Mouse (Mus musculus): ENCODE results near the gene Gm20388.

The Gm20388 gene

DNA sequence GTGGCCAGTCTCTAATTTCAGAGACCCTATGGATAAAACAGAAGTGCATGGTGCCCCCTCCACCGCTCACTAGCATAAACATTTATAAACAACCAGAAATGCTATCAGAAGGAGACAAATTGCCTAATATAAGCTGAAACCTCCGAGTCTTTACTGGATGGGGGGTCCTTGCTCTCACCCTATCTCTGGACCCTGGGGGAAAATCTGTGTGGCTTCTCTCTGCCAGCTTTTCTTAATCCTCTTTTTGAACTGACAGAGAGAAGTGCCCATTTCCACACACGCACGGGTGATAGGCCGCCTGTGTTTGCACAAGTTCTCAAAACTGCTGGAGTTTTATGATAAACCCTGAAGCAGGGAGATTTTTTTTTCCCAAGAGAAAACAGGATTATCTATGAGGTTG is 3744.1 kb downstream of the Gm20388 start:
- peak in 1 of 2 experiments; percentile 17 for DNase-seq

DNA sequence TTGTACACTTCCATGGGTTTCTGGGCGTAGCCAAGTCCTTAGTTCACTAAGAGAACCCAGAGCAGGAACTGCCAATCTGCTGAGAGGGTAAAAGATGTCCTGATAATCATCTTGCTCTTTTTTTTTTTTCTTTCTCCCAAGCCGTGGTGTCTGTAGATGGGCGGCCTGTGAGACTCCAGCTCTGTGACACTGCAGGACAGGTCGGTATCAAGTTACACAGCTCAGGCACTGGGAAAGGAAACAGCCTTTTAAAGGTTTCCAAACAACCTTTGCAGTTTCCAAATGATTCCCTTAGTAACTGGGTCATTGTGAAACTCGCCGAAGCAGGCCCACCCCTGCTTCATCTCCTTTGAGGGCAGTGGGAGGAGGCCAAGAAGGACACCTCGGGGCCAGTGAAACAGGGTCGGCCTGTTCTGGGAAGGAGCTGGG is 3744.7 kb downstream of the Gm20388 start:
- peak; percentile 21 for DNase-seq

DNA sequence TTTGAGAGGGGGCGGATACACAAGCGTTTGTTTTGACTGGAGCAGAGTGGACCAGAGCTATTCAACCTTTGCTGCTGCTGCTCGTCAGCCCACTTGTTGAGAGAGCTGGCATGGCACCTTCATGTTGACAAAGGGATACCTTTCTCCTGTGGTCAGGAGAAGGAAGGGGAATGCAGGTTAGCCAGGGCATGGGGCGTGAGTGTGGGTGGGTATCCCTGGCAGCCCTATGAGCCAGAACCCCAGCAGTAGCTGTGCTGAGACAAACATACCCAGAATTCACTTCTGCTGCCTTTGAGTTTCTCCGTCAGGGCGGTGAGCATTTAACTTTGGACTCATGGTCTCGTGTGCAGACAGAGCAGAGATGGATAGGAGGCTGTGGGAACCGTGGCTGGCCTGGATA is 3747.2 kb downstream of the Gm20388 start:
- DNase-seq, result no peak

DNA sequence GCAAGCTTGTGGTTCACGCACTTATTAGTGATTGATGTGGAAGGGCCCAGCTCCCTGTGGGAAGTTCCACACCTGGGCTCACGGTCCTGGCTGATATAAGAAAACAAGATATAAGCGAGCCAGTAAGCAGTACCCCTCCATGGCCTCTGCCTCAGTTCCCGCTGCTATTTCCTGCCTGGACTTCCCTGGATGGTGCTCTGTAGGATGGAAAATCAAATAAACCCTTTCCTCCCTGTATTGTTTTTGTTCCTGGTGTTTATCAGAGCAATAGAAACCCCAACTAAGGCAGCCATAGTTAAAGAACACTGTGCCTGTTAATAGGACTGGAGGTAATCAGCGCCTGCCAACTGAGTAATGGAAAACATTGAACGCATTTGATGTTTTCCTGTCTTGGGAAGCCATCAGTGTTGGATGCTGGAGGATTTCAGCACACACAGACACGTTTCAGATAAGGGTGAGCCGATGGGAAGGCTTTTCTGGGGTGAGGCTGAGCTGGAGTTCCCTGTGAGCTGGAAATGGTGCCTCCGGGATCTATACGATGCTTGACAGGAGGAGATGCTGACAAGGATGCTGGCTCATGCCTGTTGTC is 3748.9 kb downstream of the Gm20388 start:
- no peak for DNase-seq

DNA sequence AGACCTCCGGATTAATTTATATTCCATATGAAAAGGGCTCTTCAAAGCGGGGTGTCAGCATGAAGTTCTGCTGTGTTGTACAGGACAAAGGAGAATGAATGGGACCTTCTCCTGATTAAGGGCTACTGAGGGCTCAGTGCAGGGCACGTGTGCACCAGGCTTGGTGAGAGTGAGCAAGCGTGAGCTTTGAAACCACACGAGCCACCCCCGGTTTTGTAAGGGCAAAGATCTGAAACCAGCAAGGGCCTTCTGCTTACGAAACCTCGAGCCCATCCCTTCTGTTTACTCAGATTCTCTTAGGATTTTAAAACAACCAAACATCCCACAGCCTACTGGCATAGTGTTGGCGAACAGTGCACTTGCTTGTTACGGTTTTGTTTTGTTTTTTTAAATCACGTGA is 3750.9 kb downstream of the Gm20388 start:
- no peak for DNase-seq

DNA sequence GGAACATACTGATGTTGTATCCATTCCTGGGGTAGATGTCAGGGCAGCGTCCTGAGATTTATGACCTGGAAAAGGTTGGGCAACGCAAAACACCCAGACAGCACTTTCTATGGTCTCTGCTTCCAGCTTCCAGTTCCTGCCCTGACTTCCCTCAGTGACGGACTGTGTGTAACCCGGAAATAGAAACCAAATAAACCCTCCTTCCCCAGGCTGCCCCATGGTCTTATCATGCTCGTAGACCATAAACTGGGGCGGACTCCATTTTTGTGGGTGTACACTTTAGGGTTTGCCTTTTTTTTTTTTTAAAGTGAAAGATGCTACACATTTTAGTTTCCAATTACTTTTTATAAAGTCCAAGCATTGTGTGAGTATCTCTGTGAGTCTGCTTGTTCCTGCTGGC is 3754.9 kb downstream of the Gm20388 start:
- DNase-seq, result no peak

DNA sequence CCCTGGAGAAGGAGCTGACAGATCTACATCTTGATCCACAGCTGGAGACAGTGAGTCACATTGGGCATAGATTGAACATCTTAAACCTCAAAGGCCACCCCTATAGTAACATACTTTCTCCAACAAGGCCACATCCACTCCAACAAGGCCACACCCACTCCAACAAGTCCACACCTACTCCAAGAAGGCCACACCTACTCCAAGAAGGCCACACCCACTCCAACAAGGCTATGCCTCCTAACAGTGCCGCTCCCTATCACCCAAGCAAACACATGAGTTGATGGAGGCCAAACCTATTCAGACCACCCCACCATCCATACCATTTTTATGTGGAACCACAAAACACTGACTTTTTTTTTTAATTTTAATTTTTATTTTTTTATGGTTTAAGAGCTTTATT is 3756.2 kb downstream of the Gm20388 start:
- no peak for DNase-seq

DNA sequence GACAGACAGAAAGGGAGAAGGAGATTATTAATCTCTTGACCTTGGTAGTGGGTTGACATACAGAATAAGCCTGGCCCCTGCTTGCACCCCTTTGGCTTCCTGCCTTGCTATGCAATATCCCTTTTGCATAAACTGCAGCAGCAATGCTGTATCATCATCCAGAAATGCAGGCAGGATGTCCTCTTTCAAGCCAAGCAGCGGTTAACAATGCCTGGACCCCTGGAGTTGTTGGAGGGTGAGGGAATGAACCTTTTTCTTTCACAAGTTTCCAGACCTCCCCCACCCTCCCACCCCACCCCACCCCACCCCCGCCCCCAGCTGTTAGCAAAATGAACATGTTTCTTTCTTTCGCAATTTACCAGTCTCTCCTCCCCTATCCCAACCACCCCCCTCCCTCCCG is 3758.0 kb downstream of the Gm20388 start:
- DNase-seq, result no peak

DNA sequence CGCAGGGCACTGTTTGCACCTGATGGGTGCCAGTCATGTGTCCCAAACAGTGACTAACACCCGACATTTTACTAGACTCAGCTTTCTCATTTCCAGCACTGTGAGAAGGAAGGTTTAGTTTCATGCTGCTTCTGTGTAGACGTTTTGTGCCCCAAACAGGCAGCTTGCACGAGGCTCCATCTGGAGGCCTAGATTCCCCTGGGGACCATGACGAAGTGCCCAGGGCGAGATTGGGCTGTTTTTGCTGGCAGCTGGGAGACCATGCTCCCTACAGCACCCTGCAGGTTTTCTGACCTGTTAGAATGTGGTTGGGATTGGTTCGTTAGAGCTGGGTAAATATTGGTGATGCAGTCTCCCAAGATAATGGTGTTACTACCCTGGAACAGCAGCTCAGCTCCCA is 3760.1 kb downstream of the Gm20388 start:
- no peak for DNase-seq

DNA sequence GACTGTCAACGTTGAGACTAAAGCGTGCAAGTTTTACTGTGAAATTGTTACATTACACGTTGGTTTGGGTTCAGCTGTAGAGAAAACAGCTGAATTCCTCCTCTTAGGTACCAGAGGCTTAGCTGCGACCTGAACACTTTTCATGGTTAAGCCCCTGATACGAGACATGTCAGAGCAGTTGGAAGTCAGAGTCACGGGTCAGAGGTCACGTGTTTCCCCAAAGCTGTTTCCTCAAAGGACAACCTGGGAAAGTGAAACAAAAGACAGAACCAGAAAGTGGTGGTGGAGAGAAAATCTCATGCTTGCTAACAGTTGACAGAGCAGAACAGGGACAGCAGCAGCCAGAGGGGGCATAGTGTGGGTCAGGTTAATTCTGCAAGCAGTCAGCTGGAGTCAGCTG is 3760.8 kb downstream of the Gm20388 start:
- no peak for DNase-seq

DNA sequence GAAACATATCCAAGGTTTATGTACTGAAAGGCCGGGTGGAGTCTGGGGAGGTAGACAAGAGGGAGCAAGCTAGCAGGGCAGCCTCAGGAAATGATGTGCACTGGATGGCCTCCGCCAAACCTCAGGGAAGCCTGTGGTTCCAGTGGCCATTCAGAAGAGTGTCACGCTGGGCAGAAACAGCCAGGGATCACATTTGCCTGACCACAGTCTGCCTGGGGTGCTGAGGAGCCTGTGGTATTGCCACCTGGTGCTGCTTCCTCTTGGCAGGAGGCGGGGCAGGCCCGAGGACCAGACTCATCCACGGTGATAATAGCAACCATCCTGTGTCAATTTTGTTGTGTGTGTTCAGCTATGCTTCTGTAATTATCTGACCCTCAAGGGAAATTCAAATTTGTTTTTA is 3762.0 kb downstream of the Gm20388 start:
- DNase-seq, result no peak

DNA sequence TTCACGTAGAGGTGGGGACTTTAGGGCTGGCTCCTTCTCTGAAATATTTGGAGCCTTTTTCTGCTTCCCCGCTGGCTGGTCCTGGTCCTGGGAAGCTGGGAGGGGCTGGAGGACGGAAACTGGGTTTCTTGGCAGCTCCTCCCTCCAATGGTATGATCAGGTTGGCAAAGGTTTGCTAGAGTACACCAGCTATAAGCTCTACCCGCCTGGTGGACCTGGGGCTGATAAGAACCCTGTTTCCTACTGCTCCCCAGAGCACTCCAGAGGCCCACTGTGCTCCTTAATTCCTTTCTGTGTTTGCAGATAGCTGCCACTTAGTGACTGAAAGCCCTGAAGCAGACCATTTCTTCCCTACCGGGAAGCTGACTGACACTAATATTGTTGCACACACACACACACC is 3765.0 kb downstream of the Gm20388 start:
- no peak for DNase-seq

DNA sequence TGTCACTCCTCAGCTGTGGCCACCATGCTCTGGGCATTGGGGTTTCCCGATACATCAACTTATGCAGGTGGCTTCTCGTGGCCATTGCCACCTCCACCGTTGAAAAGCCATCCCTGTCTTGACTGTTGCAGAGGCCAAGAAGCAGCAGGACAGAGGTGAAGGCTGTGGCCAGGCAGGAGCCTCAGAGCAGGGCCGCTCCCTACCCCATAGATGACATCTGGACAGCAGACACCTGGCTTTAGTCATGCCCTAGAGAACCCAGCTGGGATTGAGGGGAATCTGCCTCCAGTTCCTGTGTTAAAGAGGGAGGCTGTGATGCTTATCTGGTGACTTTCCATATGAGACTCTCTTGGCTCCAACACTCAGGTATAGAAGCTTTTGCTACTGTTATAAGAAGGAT is 3767.7 kb downstream of the Gm20388 start:
- no peak for DNase-seq

DNA sequence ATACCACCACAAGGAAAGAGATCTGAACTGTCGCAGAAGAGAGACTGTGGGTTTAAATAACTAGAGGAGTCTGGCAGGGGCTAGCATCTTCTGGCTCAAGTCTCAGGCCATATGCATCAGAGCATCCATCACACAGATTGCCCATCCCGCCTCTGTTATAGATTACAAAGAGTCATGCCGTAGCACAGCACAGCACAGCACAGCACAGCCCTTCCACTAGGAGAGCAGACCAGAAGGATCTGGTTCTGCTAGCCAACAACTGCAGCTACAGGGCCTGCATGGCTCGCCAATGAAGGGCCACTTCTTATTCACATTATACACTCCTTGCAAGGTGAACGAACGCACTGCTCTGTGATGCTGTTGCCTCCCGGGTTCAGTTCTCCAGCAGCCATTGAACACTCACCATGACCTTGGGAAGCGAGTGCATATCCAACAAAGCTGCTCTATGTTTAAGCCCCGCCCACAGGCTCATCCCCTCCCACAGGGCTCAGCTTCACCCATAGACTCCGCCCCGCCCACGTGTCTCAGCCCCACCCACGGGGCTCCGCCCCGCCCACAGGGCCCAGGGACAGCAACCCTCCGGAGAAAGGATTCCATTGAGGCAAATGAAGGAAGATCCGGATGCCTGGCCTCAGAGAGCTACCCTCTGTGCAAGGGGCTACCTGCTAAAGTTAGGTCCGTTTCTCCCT is 3771.6 kb downstream of the Gm20388 start:
- peak in 1 of 2 experiments; percentile 31 for DNase-seq

DNA sequence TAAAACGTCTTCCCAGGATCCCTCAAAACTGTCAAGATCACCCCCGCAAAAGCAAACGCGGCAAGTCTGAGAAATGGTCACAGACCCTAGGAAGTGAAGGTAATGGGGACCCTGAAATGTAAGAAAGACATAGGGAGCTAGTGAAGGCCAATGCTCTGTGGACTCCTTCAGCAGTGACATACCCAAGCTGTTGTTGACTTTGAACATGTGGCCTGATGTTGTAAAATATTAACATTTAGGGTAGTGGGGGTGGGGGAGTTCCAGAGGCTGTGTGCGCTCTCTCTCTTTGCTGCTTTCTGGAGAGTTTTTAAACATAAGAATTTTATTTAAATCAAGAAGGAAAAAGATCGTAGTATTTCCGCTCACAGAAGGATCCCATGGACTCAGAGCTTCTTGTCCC is 3772.7 kb downstream of the Gm20388 start:
- DNase-seq, result no peak

DNA sequence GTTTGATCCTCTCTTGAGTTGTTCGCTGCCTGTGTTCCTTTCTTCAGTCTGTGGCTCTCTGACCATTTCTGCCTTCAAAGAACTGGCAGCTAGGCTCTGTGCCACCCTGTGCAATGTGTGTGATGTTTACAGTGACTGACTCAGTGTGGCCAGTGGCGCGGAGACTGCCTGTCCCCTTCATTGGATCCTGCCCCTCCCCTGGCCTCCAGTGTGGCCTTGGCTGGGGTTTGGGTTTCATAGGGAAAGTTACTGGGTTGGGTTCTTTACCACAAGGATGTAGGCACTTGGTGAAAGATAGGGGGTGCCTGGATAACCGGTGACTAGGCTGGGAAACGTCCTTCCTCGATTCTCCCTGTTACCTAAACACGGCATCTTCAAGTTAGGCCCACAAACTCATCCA is 3774.2 kb downstream of the Gm20388 start:
- no peak for DNase-seq

DNA sequence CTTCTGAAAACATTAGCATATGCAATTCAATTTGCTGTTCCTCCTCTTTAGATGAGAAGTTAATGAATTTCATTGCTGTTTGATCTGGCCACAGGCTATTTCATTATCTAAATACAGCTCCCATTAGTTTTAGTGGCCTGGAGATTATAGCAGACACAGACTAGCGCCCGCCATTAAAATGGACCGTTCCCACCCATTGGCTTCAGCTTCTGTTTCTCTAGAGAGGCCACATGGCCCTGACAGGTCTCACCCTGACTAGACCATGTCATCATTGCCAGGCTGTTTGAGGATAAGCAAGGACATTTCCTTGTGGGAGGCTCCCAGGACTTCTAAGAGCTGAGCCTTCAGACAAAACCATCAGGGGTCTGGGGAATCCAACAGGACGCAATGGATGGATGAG is 3774.8 kb downstream of the Gm20388 start:
- no peak for DNase-seq

DNA sequence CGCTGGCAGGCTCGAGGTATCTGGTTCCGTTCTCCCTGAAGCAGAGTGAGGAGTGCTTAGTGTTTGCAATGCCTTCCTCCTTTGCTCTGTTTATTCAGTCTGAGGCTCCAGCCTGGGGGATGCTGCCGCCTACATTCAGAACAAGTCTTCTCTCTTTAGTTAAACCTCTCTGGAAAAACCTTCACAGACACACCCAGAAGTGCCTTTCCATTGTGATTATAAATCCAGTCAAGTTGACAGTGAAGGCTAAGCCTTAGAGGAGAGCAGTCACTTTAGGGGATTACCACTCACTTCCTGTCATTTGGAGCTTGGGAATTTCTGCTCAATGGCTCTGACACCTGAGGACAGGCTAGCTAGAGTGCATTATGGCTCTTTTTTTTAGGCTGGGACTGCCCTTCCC is 3777.2 kb downstream of the Gm20388 start:
- no peak for DNase-seq

DNA sequence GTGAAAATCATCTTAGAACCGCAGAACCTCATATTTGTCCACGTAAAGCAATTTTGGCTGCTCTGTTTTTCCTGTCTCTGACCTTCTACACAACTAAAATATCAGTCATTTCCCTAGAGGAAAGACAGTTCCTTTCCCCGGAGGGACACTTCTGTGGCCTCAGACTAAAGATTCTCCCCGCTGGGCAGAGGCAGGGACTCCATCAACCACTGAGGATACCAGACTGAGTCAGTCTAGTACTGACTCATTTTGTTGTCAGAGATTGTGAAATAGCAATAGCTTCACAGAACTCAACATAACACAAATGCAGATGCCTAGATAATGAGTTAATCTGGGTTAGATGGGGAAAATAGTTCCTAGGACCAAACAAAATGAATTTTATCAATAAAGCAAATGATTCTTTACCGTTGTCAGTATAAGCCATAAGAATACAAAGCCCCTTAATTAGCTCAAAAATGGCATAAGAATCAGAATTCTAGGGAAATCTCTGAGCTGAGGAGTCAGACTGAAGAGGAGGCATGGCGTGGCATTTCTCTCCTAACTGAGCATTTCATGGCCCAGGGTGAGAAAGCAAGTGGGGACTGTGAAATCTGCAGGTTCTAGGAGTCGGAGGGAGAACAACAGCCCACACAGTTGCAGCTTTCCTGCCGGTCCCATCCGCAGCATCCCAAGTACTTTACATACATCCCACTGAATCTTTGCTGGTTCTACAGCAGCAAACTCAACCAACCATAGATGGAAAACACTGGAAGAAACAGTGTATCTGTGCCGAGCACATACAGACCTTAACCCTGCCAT is 3781.7 kb downstream of the Gm20388 start:
- DNase-seq, result no peak

DNA sequence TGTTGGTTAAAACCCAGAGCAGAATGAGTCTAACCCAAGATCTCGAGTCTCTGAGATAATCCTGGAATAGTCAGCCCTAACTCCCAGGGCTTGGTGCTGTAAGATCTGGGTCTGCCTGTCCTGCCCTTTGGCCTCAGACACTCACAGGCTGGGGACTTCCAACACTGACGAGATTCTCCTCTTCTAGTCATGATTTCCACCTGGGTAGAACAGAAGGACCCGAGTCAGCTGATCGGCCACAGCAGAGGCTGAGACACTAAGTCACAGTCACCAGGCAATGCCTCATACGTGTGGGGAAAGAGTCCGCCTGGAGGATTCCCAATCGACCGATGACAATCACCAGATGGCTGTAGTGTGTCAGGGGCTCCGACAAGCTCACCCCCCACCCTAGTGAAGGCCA is 3785.5 kb downstream of the Gm20388 start:
- DNase-seq, result no peak

DNA sequence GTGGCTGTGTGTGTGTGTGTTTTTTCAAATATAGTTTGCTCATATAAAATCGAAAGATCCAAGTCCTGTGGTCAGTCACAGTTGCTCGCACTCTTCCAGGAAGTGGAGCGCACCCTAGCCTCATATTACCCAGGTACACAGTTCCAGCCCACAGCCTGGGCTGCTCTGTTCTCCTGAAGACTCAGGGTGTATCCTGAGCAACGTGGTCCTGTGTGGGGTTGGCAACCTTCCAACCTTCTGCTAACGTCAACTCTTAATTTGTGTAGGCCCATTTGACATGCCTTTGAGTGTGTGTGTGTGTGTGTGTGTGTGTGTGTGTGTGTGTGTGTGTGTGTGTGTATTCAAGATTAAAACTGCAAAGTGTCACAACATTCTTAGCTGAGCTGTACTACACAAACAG is 3786.7 kb downstream of the Gm20388 start:
- peak in 1 of 2 experiments; percentile 20 for DNase-seq

DNA sequence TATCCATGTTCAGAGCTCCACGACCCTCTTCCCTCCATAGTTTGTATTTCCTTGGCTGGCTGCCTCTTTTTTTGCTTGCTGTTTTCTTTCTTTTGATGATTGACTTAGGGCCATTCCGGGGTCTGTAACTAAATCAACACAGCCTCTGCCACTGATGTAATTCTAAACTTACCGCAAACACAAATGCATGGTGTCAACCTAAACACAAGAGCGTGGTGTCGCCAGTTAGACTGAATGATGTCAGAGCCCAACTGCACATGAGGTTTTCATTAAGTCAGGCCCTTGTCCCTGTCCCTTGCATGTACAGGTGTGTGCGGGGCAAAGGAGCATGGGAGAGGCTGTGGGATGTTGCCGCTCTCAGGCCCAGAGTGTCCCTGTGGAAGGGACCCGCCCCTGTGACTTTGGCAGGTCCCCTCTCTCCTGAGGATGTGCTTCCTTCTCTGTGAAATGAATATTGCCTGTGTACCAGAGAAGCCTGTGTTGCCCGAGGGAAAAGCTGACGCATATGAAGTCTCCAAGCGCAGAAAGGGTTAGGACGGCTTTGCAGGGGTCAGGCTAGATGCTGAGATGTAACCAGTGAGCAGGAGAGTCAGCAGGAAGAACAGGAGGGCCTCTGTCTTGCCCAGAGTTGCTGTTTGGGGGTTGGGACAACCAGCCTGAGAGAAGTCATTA is 3789.9 kb downstream of the Gm20388 start:
- DNase-seq, result no peak

DNA sequence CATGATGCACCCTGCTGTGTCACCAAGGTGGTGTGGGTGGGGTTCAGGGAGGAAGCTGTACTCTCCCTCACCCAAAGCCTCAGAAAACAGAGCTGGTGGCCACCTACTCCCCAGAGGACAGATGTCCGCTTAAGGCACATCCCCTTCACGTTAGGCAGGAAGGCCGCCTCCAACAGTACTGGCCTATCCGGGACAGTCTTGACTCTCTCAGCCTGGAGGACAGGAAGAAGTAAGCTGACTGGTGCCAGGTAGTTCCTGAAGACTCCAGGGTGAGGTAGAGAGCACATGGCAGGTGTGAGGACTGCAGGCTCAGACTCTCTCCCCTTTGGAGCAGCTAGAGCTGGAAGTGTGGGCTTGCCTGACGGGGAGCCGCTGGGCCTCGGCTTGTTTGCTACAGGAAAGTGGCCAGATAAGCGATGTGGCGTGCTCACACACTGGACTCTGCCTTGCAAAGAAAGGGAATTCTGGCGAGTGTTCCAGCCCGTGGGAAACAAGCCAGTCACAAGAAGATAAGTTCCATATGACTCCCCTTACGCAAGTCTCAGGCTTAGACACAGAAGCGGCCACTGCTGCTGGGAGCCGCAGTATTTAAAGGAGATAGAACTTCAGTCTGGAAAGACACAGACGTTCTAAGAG is 3791.4 kb downstream of the Gm20388 start:
- DNase-seq, result peak in 1 of 2 experiments; percentile 28
